Mouse (Mus musculus) kidney, adult 2 months (tissue): Measurements from ENCODE around the gene Disp1.

ENCODE experiments used
- CTCF ChIP-seq: fragments of 200-500 bp; conservative IDR thresholded peaks from 2 replicates; pipeline ENCODE4 v1.5.1; 2011; ENCODE audit warnings: low read depth, mild to moderate bottlenecking, control low read depth, low read length, moderate library complexity, mixed read lengths; ENCODE audit not compliant: insufficient read depth, insufficient read length
- POLR2A ChIP-seq: fragments of 200-500 bp; IDR thresholded peaks from one replicate; pipeline ENCODE4 v1.6.1; 2011; ENCODE audit warnings: low read depth, low read length, control low read depth

GRCm38 (mm10) chr1:183113546-183113945 is 107.8 kb downstream of the Disp1 start:
- no peak for TF ChIP-seq POLR2A
- TF ChIP-seq CTCF: no peak
